Mouse (Mus musculus): ENCODE measurements around the gene Gadd45gip1. TPM values are rescaled to one million over a fixed set of nuclear protein-coding genes. Genes with fewer than 3 reads are reported as not detected.

Gene Gadd45gip1
- 46.5 and 48.6 TPM in 2 replicates for polyA plus RNA-seq (2016; fragmentation: Nextera tagmentation; extraction: Ambion mirVana)

DNA sequence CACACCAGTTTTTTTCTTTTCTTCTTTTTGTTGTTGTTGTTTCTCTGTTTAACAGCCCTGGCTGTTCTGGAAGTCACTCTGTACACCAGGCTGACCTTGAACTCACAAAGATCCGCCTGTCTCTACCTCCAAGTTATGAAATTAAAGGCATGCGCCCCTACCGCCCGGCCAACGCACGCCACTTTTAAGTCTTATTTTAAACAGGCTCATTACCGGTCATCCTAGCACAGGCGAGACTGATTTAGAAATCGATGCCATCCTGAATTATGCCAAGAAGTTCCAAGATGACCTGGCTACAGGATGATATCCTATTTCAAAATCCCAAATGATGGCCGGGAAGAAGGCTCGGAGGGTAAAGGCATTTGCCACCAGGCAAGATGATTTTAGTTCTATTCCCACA is at the start of gene Gadd45gip1:
TSS of gene Gadd45gip1 (plus strand) at position 33 of the 400 bp plus-strand sequence.
- ATAC-seq (ENCODE audit: insufficient number of reproducible peaks, insufficient read depth, low FRiP score, low TSS enrichment, low read depth), result no peak
- peaks cover 28% of the 10 kb centered on the region for H3K36me3 ChIP-seq
- peak within 1 kb of the TSS; percentile 97 for H3K27ac ChIP-seq
- WGBS, result 78% methylated on average over 11 of the region's 11 CpGs
- peak within 1 kb of the TSS; percentile 97 for H3K9ac ChIP-seq (replicated peaks)
- no peaks in the 10 kb centered on the region for H3K27me3 ChIP-seq
- H3K4me3 ChIP-seq (replicated peaks), result peak within 1 kb of the TSS; percentile 91
- H3K4me1 ChIP-seq (replicated peaks), result peaks cover 11% of the 10 kb centered on the region
- H3K4me2 ChIP-seq, result peak within 1 kb of the TSS; percentile 60
- H3K9me3 ChIP-seq, result no peaks in the 10 kb centered on the region

DNA sequence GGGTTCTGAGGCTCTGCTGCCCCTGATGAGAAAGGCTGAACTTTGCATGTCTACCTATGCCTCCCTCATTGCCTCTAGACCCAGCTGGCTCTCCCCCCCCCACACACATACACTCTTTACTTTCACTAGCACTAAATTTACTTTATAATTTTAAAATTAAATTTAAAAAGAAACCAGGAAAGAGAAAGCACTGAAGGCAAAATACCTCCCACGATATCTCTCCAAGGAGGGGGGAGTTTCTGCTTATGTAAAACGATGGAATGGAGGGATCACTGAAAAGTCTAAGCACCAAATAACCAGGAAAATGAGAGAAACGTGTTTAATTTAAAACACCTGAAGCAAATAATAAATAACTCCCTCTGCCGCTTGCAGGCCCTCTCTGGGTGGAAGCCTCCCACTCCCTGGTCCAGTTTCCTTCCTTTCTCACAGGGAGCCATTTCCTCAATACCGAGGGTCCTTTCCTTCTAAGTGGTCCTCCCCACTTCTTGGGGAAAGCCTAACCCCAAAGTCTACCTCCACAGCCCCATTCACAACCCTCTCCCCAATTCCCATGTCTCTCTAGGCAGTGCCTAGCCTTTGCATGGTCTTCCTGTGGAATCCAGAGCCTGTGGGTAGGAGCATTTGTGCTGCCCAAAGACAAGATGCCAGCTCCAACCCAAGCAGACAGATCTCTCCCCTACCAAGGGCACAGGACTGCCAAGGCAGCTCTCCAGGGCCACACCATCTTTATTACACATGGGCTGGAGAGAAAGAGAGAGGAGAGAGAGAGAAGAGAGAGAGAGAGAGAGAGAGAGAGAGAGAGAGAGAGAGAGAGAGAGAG is 49.4 kb upstream of the Gadd45gip1 start:
- Histone ChIP-seq H3K36me3 (peaks cover 3% of the 10 kb centered on the region; the same call in 1 of the 2 replicates), H3K9me3 (no peaks in the 10 kb centered on the region), H3K27me3 (peaks cover 99% of the 10 kb centered on the region), H3K4me1 (replicated peaks) (peaks cover 87% of the 10 kb centered on the region), H3K4me3 (replicated peaks) (no peak overlapping the region), H3K4me2 (peak overlapping the region; percentile 3), H3K9ac (replicated peaks) (no peak overlapping the region), H3K27ac (peak overlapping the region; percentile 36; the same call in 1 of the 2 replicates)
- ATAC-seq (ENCODE audit: insufficient number of reproducible peaks, insufficient read depth, low FRiP score, low TSS enrichment, low read depth), result no peak
- 4% methylated on average over 5 of the region's 5 CpGs for WGBS

DNA sequence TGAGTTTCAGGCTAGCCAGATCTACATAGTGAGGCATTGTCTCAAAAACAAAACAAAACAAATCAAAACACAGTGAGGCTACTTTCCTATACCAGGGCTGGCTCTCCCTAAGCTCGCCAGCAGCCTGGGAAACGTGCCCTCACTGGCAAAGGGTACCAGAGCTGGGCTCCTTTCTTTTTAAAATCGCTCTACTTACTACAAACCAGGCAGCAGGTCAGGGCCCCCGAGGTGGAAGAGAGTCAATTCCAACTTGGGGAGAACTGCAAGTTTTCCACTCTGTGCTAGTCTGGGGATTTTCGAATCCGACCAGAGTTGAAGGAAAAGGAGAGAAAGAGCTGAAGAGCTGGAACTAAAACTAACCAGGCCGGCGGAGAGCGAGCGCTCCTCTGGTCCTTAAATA is 48.6 kb upstream of the Gadd45gip1 start:
- WGBS, result 7% methylated on average over 10 of the region's 10 CpGs
- no peak overlapping the region for H3K4me2 ChIP-seq
- H3K27ac ChIP-seq, result no peak overlapping the region

DNA sequence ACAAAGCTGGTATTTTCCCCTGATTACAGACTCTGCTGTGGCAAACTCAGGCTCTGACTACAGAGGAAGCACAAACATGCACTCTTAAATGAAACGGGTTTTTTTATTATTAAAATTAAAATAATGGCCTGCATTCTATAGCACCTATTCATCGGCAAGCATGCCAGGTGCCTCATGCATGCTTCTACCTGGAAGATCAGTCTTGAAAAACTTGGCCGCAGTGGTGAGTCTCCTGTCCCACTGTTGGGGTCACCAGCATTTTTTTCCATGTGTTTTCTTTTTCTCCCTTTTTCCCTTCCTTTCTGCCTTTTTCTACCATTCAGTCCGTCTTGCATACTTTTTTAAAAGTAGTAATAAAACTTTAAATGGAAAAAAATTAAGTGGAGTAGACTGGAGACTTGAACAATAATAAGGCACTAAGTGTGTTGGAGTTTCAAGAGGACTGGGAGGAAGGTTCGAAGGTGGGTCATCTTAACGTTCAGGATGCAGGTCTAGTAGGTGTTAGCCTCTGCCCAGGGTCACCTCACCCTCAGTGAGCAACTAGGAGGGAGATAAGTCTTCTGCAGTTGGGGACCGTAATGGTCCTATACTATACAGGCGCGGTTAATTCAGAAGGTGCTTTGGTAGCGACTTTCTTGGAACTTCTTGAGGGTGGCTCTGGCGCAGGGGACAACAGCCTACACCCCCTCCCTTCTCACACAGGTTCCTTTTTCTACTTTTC is 48.0 kb upstream of the Gadd45gip1 start:
- WGBS, result 4% methylated on average over 11 of the region's 11 CpGs
- Histone ChIP-seq H3K9me3 (no peaks in the 10 kb centered on the region), H3K27me3 (peaks cover 99% of the 10 kb centered on the region), H3K36me3 (peaks cover 3% of the 10 kb centered on the region; the same call in 1 of the 2 replicates), H3K27ac (no peak overlapping the region), H3K4me1 (replicated peaks) (peaks cover 93% of the 10 kb centered on the region), H3K9ac (replicated peaks) (no peak overlapping the region), H3K4me3 (replicated peaks) (no peak overlapping the region; the same call in 1 of the 2 replicates), H3K4me2 (0 out of 2 replicates have a peak overlapping the region, but pooled peaks have one; percentile 45)
- no peak for ATAC-seq (ENCODE audit: insufficient number of reproducible peaks, insufficient read depth, low FRiP score, low TSS enrichment, low read depth)

More for the DNA sequence above, 48.6 kb upstream of the Gadd45gip1 start:
- H3K9me3 ChIP-seq, result no peaks in the 10 kb centered on the region
- H3K4me3 ChIP-seq (replicated peaks), result no peak overlapping the region
- peaks cover 95% of the 10 kb centered on the region for H3K4me1 ChIP-seq (replicated peaks)
- no peak overlapping the region for H3K9ac ChIP-seq (replicated peaks)
- no peak for ATAC-seq (ENCODE audit: insufficient number of reproducible peaks, insufficient read depth, low FRiP score, low TSS enrichment, low read depth)
- peaks cover 99% of the 10 kb centered on the region for H3K27me3 ChIP-seq
- peaks cover 3% of the 10 kb centered on the region; the same call in 1 of the 2 replicates for H3K36me3 ChIP-seq

DNA sequence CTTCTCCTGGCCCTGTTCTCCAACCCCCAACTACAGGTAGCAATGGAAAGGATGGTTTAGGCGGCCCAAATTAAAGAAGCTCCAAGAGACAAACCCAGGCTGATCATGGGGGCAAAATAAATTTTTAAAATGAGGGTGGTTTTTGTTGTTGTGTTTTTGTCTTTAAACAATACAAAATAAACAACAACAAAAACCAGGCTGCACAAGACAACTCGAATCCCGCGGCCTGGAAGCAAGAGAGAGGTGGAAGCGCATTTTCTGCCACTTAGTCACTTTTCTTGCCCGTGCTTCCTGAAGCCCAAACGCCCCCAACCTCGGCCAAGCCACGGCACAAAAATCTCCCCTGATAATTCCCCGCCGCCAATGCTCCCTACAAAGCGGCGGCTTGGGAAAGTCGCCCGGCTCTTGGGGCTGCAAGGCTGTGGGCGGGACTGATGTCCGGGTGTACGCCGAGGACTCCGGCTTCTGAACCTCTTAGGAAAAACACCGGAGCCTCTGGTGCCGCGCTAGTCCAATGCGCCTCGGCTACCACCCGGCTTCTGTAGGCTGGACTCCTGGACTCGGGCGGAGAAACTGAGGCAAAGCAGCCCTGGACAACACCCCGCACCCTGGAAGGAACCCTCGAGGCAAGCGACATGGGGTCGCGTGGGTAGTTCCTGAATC is 47.3 kb upstream of the Gadd45gip1 start:
- Histone ChIP-seq H3K36me3 (peaks cover 3% of the 10 kb centered on the region; the same call in 1 of the 2 replicates), H3K9me3 (no peaks in the 10 kb centered on the region), H3K27ac (no peak overlapping the region), H3K27me3 (peaks cover 99% of the 10 kb centered on the region), H3K4me1 (replicated peaks) (peaks cover 92% of the 10 kb centered on the region), H3K4me3 (replicated peaks) (peak overlapping the region; percentile 26), H3K9ac (replicated peaks) (no peak overlapping the region), H3K4me2 (peak overlapping the region; percentile 45)
- no peak for ATAC-seq (ENCODE audit: insufficient number of reproducible peaks, insufficient read depth, low FRiP score, low TSS enrichment, low read depth)
- 2% methylated on average over 33 of the region's 33 CpGs for WGBS

DNA sequence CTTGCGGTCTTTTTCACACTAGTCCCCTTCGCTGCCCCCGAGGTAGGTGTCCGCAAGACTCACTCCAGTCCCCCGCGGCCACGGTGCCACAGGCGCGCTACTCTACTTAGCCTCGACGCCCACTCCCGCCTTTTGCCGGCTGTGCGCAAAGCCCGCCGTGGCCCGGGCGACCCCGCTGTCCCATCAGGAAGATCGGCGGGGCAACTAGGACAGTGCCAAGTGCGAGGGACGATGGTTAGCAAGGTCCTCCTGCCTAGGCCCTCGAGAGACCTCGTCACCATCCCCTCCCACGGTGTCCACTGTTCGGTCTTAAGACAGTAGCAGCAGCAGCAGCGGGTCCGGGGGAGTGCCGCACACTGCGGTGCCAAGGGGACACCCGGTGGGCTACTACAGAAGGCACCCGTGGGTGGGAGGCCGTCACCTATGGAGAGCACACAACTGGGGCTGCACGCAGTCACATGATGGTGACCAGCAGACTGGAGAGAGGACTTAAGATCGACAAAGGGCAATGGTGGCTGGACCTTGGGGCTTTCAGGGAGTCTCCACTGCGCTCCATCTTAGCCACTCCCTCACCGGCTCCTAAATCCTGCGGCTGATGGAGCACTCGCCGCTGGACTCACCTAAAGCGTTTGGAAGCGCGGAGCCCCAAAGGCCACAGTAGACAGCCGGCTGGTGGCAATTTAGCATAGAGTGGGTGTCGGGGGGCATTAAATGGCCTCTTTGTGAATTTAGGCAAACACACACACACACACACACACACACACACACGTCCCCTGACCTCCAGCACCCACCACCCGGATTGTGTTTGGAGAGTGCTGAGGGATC is 46.4 kb upstream of the Gadd45gip1 start:
- Histone ChIP-seq H3K9ac (replicated peaks) (no peak overlapping the region; the same call in 1 of the 2 replicates), H3K27me3 (peaks cover 99% of the 10 kb centered on the region), H3K27ac (no peak overlapping the region), H3K36me3 (peaks cover 3% of the 10 kb centered on the region; the same call in 1 of the 2 replicates), H3K4me2 (peak overlapping the region; percentile 45), H3K4me1 (replicated peaks) (peaks cover 94% of the 10 kb centered on the region), H3K9me3 (no peaks in the 10 kb centered on the region), H3K4me3 (replicated peaks) (peak overlapping the region; percentile 26)
- 2% methylated on average over 48 of the region's 48 CpGs for WGBS
- peak; percentile 16; the same call in 1 of the 2 replicates for ATAC-seq (ENCODE audit: insufficient number of reproducible peaks, insufficient read depth, low FRiP score, low TSS enrichment, low read depth)

DNA sequence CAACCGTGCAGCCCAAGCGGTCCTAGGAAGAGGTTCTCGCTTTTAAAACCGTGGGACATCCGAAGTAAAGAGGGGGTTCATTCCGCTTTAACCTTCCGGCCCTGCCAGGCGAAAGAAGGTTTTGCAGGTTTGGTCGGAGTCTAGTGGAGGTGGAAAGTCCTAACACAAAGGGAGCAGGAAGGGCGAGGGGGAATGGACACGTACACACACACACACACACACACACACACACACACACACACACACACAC is 45.9 kb upstream of the Gadd45gip1 start:
- H3K9me3 ChIP-seq, result no peaks in the 10 kb centered on the region
- H3K4me3 ChIP-seq (replicated peaks), result peak overlapping the region; percentile 26
- WGBS, result 2% methylated on average over 11 of the region's 11 CpGs
- no peak for ATAC-seq (ENCODE audit: insufficient number of reproducible peaks, insufficient read depth, low FRiP score, low TSS enrichment, low read depth)
- no peak overlapping the region for H3K27ac ChIP-seq
- peak overlapping the region; percentile 45 for H3K4me2 ChIP-seq
- H3K9ac ChIP-seq (replicated peaks), result no peak overlapping the region; the same call in 1 of the 2 replicates
- peaks cover 99% of the 10 kb centered on the region for H3K27me3 ChIP-seq
- peaks cover 3% of the 10 kb centered on the region; the same call in 1 of the 2 replicates for H3K36me3 ChIP-seq
- peaks cover 94% of the 10 kb centered on the region for H3K4me1 ChIP-seq (replicated peaks)

DNA sequence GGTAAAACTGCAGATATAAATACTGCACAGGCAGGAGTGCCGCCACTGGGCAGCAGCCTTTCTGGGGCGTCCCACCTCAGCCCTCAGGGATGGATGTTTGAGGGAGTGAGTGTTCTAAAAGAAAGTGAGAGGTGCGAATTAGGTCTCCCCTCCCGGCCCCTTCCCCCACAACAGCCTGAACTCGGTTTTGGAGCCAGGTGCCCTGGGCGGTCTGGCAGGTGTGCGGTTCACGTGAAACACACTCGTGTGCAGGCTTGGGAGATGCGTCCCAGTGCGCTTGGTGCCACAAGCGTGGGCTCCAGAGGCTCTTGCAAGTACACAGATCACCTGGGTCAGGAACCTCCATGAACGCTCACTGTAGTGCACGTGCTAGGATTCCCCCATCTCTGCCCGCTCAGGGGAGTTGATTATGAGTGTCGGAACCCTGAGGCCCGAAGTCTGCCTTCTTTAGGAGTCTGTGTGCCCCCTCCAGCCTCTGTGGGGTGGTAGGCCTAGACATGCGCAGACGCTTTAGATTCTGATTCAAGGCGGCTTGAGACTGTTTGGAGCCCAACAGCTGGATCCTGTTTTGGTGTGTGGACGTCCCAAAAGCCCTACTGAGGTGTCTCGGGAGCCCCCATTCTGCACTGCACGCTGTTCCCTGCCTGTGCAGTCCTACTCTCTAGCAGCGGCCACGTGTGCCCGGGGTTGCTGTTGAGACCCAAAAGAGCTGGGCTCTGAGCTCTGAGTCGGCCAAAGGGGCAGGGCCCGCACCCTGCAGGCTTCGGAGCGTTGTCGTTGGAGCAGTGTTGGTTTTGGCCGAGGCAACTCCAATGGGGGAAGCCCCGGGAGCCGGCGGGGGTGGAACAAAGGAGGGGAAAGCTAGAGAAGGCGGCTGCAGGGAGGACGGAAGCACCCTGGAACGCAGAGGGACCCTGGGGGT is 45.3 kb upstream of the Gadd45gip1 start:
- peaks cover 100% of the 10 kb centered on the region for H3K27me3 ChIP-seq
- WGBS, result 2% methylated on average over 38 of the region's 38 CpGs
- peaks cover 3% of the 10 kb centered on the region; the same call in 1 of the 2 replicates for H3K36me3 ChIP-seq
- ATAC-seq (ENCODE audit: insufficient number of reproducible peaks, insufficient read depth, low FRiP score, low TSS enrichment, low read depth), result no peak; the same call in 1 of the 2 replicates
- H3K9ac ChIP-seq (replicated peaks), result peak overlapping the region; percentile 54; the same call in 1 of the 2 replicates
- H3K27ac ChIP-seq, result no peak overlapping the region
- peak overlapping the region; percentile 45 for H3K4me2 ChIP-seq
- H3K9me3 ChIP-seq, result no peaks in the 10 kb centered on the region
- peak overlapping the region; percentile 26 for H3K4me3 ChIP-seq (replicated peaks)
- H3K4me1 ChIP-seq (replicated peaks), result peaks cover 93% of the 10 kb centered on the region

DNA sequence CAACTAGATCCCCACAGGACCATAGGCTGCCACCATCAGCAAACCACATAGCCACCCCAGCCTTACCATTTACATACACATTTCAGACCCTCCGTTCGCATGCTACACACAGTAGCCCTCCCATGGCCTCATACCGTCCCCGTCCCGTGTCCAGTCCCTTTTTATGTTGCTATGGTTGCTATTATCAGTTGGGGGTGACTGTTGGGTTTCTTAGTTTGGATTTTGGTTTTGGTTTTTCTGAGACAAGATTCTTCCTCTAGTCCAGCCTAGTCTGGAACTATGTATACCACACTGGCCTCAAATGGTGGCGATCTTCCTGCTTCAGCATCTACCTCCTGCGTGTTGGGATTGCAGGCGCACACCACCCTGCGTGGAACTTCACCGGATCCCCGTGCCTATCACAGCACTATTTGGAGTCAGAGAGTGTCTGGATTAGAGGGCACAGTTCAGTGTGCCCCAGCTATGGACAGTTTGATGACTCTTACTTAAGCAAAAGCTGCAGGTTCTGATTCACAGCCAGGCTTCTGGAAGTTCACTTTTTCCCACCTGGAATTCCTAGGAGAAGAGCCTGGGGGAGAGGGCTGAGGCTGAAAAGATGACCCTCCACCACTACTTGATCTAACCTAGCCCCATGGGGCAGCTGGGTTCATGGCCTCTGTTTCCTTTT is 44.4 kb upstream of the Gadd45gip1 start:
- H3K4me3 ChIP-seq (replicated peaks), result peak overlapping the region; percentile 26
- ATAC-seq (ENCODE audit: insufficient number of reproducible peaks, insufficient read depth, low FRiP score, low TSS enrichment, low read depth), result no peak
- H3K36me3 ChIP-seq, result no peaks in the 10 kb centered on the region
- H3K9me3 ChIP-seq, result no peaks in the 10 kb centered on the region
- H3K27me3 ChIP-seq, result peaks cover 98% of the 10 kb centered on the region
- no peak overlapping the region for H3K27ac ChIP-seq
- H3K4me1 ChIP-seq (replicated peaks), result peaks cover 83% of the 10 kb centered on the region
- H3K4me2 ChIP-seq, result peak overlapping the region; percentile 45
- WGBS, result 5% methylated on average over 11 of the region's 11 CpGs
- 0 out of 2 replicates have a peak overlapping the region, but pooled peaks have one; percentile 54 for H3K9ac ChIP-seq (replicated peaks)
